Mouse (Mus musculus) heart, adult 10 weeks (tissue): Measurements from ENCODE around the gene Fzd7. TPM values are rescaled to one million over a fixed set of nuclear protein-coding genes. Genes with fewer than 3 reads are reported as not detected.

Experiments used
- polyA plus RNA-seq: library from polyadenylated mRNA; stranded (reverse); fragments of 350-450 nt; fragmentation: Illumina TruSeq; extraction: RNeasy Lipid Tissue Mini Kit (QIAGEN cat#74804); gene quantifications from one replicate; pipeline ENCODE4 v1.2.3, GENCODE M21; 2014; ENCODE audit warnings: low read depth, low replicate concordance

Fzd7 gene
- polyA plus RNA-seq = 6.3 TPM

DNA sequence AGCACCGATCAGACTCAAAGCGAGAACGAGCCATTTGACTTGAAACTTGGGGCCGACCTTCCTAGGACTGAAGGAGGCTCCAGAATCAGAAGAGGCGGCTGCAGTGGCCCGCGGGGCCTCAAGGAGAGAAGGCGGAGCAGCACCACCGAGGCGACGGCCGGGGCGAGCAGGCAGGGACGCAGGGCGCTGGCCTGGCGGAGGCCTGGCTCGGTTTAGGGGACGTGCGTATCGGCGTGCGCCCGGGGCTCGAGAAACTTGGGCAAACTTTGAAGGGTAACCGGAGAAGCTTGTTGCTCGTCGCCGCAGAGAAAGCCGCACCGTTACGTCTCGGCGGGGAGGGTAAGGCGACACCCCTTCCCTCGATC is at the start of gene Fzd7:
Gene Fzd7, plus strand, starts transcription at position 94 of the 365 bp plus-strand sequence.

GRCm38 (mm10) chr1:59516026-59516917 is 34.0 kb downstream of the Fzd7 start, which contains the start of gene Gm973:
Gm973 (plus strand) TSS chr1:59516264.

Other genes starting within 250 kb of the Fzd7 start
- 7.9 TPM for gene Als2, start 245.2 kb upstream of the Fzd7 start, polyA plus RNA-seq
- not detected for gene Cdk15, start 225.5 kb upstream of the Fzd7 start, polyA plus RNA-seq
- gene Gm973, start 33.8 kb downstream of the Fzd7 start, polyA plus RNA-seq = not detected
- gene Sumo1, start 188.4 kb downstream of the Fzd7 start, polyA plus RNA-seq = 105 TPM
- 49.9 TPM for gene Nop58, start 202.5 kb downstream of the Fzd7 start, polyA plus RNA-seq